Mouse (Mus musculus) thymus, adult 2 months (tissue): Measurements from ENCODE around the gene Sptbn4.

Experiments used
- CTCF ChIP-seq: fragments of 200-500 bp; IDR thresholded peaks from 2 replicates; pipeline ENCODE4 v1.5.1; 2012; ENCODE audit warnings: mild to moderate bottlenecking, control low read depth, low read length, moderate library complexity, borderline replicate concordance; ENCODE audit not compliant: control insufficient read depth, poor library complexity, insufficient read depth; ENCODE audit errors: extremely low read depth
- POLR2A ChIP-seq: fragments of 200-500 bp; IDR thresholded peaks from 2 replicates; pipeline ENCODE4 v1.6.1; 2012; ENCODE audit warnings: mild to moderate bottlenecking, low read length, control low read depth, moderate library complexity; ENCODE audit not compliant: control insufficient read depth, poor library complexity, insufficient read depth; ENCODE audit errors: extremely low read depth

DNA sequence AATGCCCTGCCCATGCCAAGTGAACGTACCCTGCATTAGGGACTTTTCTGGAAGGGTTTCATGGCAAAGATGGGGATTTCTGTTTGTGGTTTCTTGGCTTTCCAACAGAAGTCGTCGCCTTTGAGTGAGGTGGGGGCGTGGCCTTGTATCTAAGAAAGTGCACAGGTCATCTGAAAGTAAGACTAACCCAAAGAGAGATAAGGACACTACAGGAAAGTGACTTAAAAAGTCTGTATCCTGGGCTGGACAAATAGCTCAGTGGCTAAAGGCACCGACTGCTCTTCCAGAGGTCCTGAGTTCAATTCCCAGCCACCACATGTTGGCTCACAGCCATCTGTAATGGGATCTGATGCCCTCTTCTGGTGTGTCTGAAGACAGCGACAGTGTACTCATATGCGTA, 31.1 kb upstream of the Sptbn4 start:
- TF ChIP-seq CTCF (no peak), POLR2A (no peak)
